Mouse (Mus musculus) CD4-positive helper T cell, adult 2 months (primary cell): ENCODE results near the gene Shf.

Experiments
- DNase-seq: peaks from one replicate; pipeline ENCODE4 v3.0.0-alpha.2; 2012; ENCODE audit warnings: low read depth, missing footprints, low spot score

The Shf gene

DNA sequence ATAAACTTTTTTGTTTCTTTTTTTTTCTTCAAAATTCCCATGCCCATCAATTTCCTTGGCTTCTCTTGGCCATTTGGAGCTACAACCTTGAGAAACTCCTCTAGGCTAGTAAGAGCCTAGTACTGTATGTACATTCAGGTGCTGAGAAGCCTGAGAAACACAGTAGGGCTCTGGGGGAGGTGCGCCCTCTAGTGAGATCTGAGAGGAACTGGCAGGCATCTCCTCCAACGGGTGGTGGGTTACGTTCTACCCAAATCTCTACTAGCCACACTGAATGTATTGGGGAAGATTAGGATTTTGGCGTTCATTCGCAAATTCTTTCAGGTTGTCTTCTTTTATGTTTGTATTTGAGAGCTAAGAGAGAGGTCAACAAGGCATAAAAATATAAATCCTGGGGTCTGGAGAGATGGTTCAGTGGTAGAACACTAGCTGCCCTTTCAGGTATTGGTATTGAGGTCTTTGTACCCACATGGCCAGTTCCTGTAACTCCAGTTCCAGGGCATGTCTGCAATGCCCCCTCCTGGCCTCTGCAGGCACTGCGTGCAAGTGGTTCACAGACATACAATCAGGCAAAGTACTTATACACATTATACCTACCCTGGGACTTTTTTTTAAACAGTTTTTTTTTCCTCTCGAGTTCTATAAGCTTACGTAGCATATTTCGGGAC is 66.3 kb downstream of the Shf start:
- peak; percentile 76 for DNase-seq

DNA sequence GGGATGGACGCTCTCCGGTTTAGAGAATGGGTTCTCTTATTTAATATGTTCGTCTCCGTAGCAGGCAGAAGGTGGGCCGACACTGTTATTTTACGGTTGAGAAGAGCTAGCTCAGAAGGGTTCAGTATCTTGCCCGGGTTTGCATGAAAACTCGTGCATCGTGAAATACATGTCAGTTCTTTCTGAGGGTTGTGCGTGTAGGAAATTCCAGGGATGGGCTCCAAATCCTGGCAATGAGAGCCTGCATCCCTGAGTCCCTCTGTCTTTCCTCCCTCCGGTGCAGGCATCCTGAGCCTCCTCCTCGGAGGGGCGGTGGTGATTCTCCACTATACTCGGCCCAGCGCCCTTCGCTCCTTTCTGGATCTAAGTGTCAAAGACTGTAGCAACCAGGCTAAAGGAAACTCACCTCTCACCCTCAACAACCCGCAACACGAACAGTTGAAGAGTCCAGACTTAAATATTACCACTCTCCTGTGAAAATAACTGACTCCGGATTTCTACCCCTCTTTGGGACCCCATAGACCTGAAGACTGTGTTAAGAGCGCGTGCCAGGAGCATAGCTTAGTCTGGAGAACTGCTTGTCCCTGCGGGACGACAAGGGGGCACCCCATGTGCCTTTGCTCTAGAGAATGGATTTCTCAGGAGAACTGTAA is 66.9 kb downstream of the Shf start:
- DNase-seq, result no peak

GRCm38 (mm10) chr2:122301081-122301920 is 67.7 kb downstream of the Shf start:
- peak; percentile 52 for DNase-seq

GRCm38 (mm10) chr2:122300656-122301020 is 68.3 kb downstream of the Shf start:
- DNase-seq, result no peak

GRCm38 (mm10) chr2:122299911-122300655 is 68.9 kb downstream of the Shf start:
- DNase-seq, result no peak
